Mouse (Mus musculus): Measurements from ENCODE around the gene Sh2d2a.
"Not testable (repeated sequence)": the region's sequence is repeated elsewhere in the genome, so short reads cannot be mapped to it uniquely, and the experiment has no call there.

Gene Sh2d2a

GRCm38 (mm10) chr3:87846650-87847110, at the start of gene Sh2d2a:
Sh2d2a (plus strand) TSS chr3:87846755.
- no peak for DNase-seq (ENCODE audit: low spot score)

- DNase-seq (ENCODE audit: low spot score) = no peak
Observed at GRCm38 (mm10) chr3:87801681-87802080, 44.9 kb upstream of the Sh2d2a start.

GRCm38 (mm10) chr3:87804038-87804677, 42.4 kb upstream of the Sh2d2a start:
- no peak for DNase-seq (ENCODE audit: low spot score)

GRCm38 (mm10) chr3:87809322-87809962, 37.1 kb upstream of the Sh2d2a start:
- DNase-seq (ENCODE audit: low spot score) = peak; percentile 51

- no peak for DNase-seq (ENCODE audit: low spot score)
Observed at GRCm38 (mm10) chr3:87811297-87811696, 35.3 kb upstream of the Sh2d2a start.

- no peak for DNase-seq (ENCODE audit: low spot score)
Observed at GRCm38 (mm10) chr3:87812413-87812812, 34.1 kb upstream of the Sh2d2a start.

- DNase-seq (ENCODE audit: low spot score) = no peak
Observed at GRCm38 (mm10) chr3:87812873-87813272, 33.7 kb upstream of the Sh2d2a start.

GRCm38 (mm10) chr3:87816166-87816565, 30.4 kb upstream of the Sh2d2a start:
- no peak for DNase-seq (ENCODE audit: low spot score)

GRCm38 (mm10) chr3:87816646-87817093, 29.9 kb upstream of the Sh2d2a start:
- DNase-seq (ENCODE audit: low spot score) = peak; percentile 94

GRCm38 (mm10) chr3:87818226-87818625, 28.3 kb upstream of the Sh2d2a start:
- no peak for DNase-seq (ENCODE audit: low spot score)

GRCm38 (mm10) chr3:87824206-87824605, 22.3 kb upstream of the Sh2d2a start, which contains the start of gene Pear1:
Pear1 (minus strand) TSS chr3:87824306.
- not testable (repeated sequence) for DNase-seq (ENCODE audit: low spot score)

- no peak for DNase-seq (ENCODE audit: low spot score)
Observed at GRCm38 (mm10) chr3:87828435-87828834, 18.1 kb upstream of the Sh2d2a start.

- no peak for DNase-seq (ENCODE audit: low spot score)
Observed at GRCm38 (mm10) chr3:87829025-87829424, 17.5 kb upstream of the Sh2d2a start.

- DNase-seq (ENCODE audit: low spot score) = no peak
Observed at GRCm38 (mm10) chr3:87832109-87832859, 14.3 kb upstream of the Sh2d2a start.

- DNase-seq (ENCODE audit: low spot score) = no peak
Observed at GRCm38 (mm10) chr3:87833482-87833881, 13.1 kb upstream of the Sh2d2a start.

- peak; percentile 92 for DNase-seq (ENCODE audit: low spot score)
Observed at GRCm38 (mm10) chr3:87838622-87839021, 7.9 kb upstream of the Sh2d2a start.

- DNase-seq (ENCODE audit: low spot score) = no peak
Observed at GRCm38 (mm10) chr3:87840858-87841257, 5.7 kb upstream of the Sh2d2a start.

- DNase-seq (ENCODE audit: low spot score) = no peak
Observed at GRCm38 (mm10) chr3:87844981-87845380, 1.6 kb upstream of the Sh2d2a start.

GRCm38 (mm10) chr3:87846186-87846585, 369 bp upstream of the Sh2d2a start:
- DNase-seq (ENCODE audit: low spot score) = no peak

GRCm38 (mm10) chr3:87847680-87848079, 1.1 kb downstream of the Sh2d2a start:
- DNase-seq (ENCODE audit: low spot score) = no peak

GRCm38 (mm10) chr3:87849117-87849516, 2.6 kb downstream of the Sh2d2a start:
- no peak for DNase-seq (ENCODE audit: low spot score)

GRCm38 (mm10) chr3:87854795-87855568, 8.4 kb downstream of the Sh2d2a start:
- no peak for DNase-seq (ENCODE audit: low spot score)

Data from embryo, embryonic 10 days (tissue).